Mouse (Mus musculus) heart, postnatal 0 days (tissue): ENCODE measurements around the gene Kcnj6.

ENCODE experiments used
- CTCF ChIP-seq: IDR thresholded peaks from 2 replicates; pipeline ENCODE4 v1.5.1; 2016; ENCODE audit warnings: antibody characterized with exemption, control low read depth, low read depth
- EP300 ChIP-seq: IDR thresholded peaks from 2 replicates; pipeline ENCODE4 v1.6.1; 2016; ENCODE audit warnings: antibody characterized with exemption, low read depth

DNA sequence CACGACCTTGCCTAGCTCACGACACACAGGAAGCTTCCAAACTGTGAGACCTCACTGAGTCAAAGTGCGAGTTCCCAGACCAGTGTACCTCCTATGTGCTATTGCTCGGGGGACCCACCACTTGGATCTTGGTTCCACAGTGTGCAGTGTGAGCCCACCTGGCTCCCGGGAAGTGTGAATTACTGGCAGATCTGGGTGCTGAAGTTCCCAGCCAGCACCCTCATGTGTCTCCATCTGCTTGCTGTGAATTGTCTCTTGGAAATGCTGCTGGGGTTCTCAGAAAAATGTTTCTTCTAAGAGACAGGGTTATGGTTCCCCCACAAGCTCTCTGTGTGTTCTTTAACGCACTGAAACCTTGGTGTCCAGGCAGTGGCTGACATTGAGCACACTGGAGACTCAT is 98.7 kb downstream of the Kcnj6 start:
- TF ChIP-seq CTCF (no peak), EP300 (no peak)
